Comparison of ENCODE assay signal across 19 mouse cellular contexts in genomic region chr11:113261421-113261820, GRCm38 (mm10).
DNase-seq lines count a peak whose midpoint lies in the region; ATAC-seq and TF ChIP-seq lines count a peak whose summit lies in the region.
"Had no signal": no experiment of that assay in that cellular context is flagged by ENCODE, and none has a peak within 500 bp of the region (broad histone marks: within the 10 kb centered on the region; RNA-seq: fewer than 3 reads in every experiment).

No protein-coding gene starts in this region.

- no peak overlapping the region for H3K4me3 ChIP-seq in intestine, embryonic 15.5 days (replicated peaks)
- H3K4me3 ChIP-seq in intestine, postnatal 0 days (ENCODE audit: low read depth, low read length): no peak overlapping the region
- no peak overlapping the region for H3K4me3 ChIP-seq in intestine, embryonic 16.5 days (ENCODE audit: low read length)
- no peak overlapping the region for H3K4me3 ChIP-seq in stomach, embryonic 16.5 days (replicated peaks; ENCODE audit: low read length)
- H3K4me3 ChIP-seq: kidney, embryonic 15.5 days; liver, embryonic 15.5 days; megakaryocyte, embryonic 14.5 days; midbrain, embryonic 15.5 days had no signal

- peak overlapping the region; percentile 10; the same call in 1 of the 2 replicates for H3K27ac ChIP-seq in intestine, embryonic 15.5 days
- no peak overlapping the region for H3K27ac ChIP-seq in intestine, postnatal 0 days (ENCODE audit: low read depth, low read length)
- H3K27ac ChIP-seq in intestine, embryonic 16.5 days (ENCODE audit: low read length): 0 out of 2 replicates have a peak overlapping the region, but pooled peaks have one; percentile 16
- peak overlapping the region; percentile 76 for H3K27ac ChIP-seq in stomach, embryonic 16.5 days (ENCODE audit: low read length)
- H3K27ac ChIP-seq: kidney, embryonic 15.5 days; liver, embryonic 15.5 days; midbrain, embryonic 15.5 days had no signal

- peak; percentile 46 to 59 for DNase-seq in cerebellum, postnatal 14 days
- DNase-seq in cerebellum, adult 9-11 months: no peak
- no peak for DNase-seq in frontal cortex, adult 2 months (ENCODE audit: extremely low spot score in 1 of 2, low spot score in 1 of 2)
- DNase-seq in frontal cortex, postnatal 14 days (ENCODE audit: low spot score in 2 of 2): no peak
- DNase-seq: adrenal gland, adult 2 months; gastrocnemius, postnatal 14 days; heart, postnatal 10 days; lung, postnatal 10 days; right cerebral cortex, adult 18-20 months; thymus, postnatal 25 days had no signal

- no peak for ATAC-seq in intestine, embryonic 15.5 days
- no peak for ATAC-seq in intestine, postnatal 0 days
- no peak for ATAC-seq in intestine, embryonic 16.5 days
- no peak for ATAC-seq in stomach, embryonic 16.5 days (ENCODE audit: insufficient read depth, low FRiP score)
- ATAC-seq: midbrain, embryonic 15.5 days had no signal

- TF ChIP-seq CTCF in intestine, postnatal 0 days (IDR thresholded peaks at IDR 0.05; ENCODE audit: low read depth): no peak

- no peaks in the 10 kb centered on the region for H3K9me3 ChIP-seq in intestine, embryonic 15.5 days
- no peaks in the 10 kb centered on the region for H3K9me3 ChIP-seq in intestine, postnatal 0 days (ENCODE audit: control insufficient read depth)
- no peaks in the 10 kb centered on the region for H3K9me3 ChIP-seq in intestine, embryonic 16.5 days (ENCODE audit: control insufficient read depth, low read length)
- H3K9me3 ChIP-seq in stomach, embryonic 16.5 days (replicated peaks; ENCODE audit: control insufficient read depth, low read length): no peaks in the 10 kb centered on the region
- H3K9me3 ChIP-seq: kidney, embryonic 15.5 days; liver, embryonic 15.5 days; midbrain, embryonic 15.5 days had no signal

- H3K4me2 ChIP-seq in intestine, embryonic 15.5 days (replicated peaks): no peak overlapping the region
- no peak overlapping the region for H3K4me2 ChIP-seq in intestine, postnatal 0 days (replicated peaks; ENCODE audit: low read depth)
- H3K4me2 ChIP-seq in intestine, embryonic 16.5 days (ENCODE audit: low read depth, low read length): no peak overlapping the region
- no peak overlapping the region for H3K4me2 ChIP-seq in stomach, embryonic 16.5 days (ENCODE audit: low read depth, low read length)
- H3K4me2 ChIP-seq: kidney, embryonic 15.5 days; liver, embryonic 15.5 days; midbrain, embryonic 15.5 days had no signal

- H3K4me1 ChIP-seq in intestine, embryonic 15.5 days (replicated peaks): peaks cover 11% of the 10 kb centered on the region; the same call in 1 of the 2 replicates
- peaks cover 7% of the 10 kb centered on the region for H3K4me1 ChIP-seq in intestine, postnatal 0 days (replicated peaks; ENCODE audit: control insufficient read depth, insufficient read depth, low read length)
- H3K4me1 ChIP-seq in intestine, embryonic 16.5 days (ENCODE audit: control insufficient read depth, insufficient read depth, low read length): peaks cover 15% of the 10 kb centered on the region
- H3K4me1 ChIP-seq in stomach, embryonic 16.5 days (ENCODE audit: control insufficient read depth, insufficient read depth, low read length): peaks cover 14% of the 10 kb centered on the region; the same call in 1 of the 2 replicates
- H3K4me1 ChIP-seq: liver, embryonic 15.5 days; megakaryocyte, embryonic 14.5 days had no signal

- no peaks in the 10 kb centered on the region for H3K36me3 ChIP-seq in intestine, embryonic 15.5 days
- no peaks in the 10 kb centered on the region for H3K36me3 ChIP-seq in intestine, postnatal 0 days (ENCODE audit: control insufficient read depth, insufficient read depth)
- no peaks in the 10 kb centered on the region for H3K36me3 ChIP-seq in intestine, embryonic 16.5 days (ENCODE audit: control insufficient read depth, insufficient read depth, low read length)
- no peaks in the 10 kb centered on the region for H3K36me3 ChIP-seq in stomach, embryonic 16.5 days (ENCODE audit: control insufficient read depth, insufficient read depth, low read length)
- H3K36me3 ChIP-seq: kidney, embryonic 15.5 days; liver, embryonic 15.5 days; midbrain, embryonic 15.5 days had no signal

- WGBS in intestine, embryonic 15.5 days: 78% methylated on average over 4 of the region's 4 CpGs
- 69% methylated on average over 4 of the region's 4 CpGs for WGBS in intestine, postnatal 0 days
- 69% methylated on average over 4 of the region's 4 CpGs for WGBS in intestine, embryonic 16.5 days
- WGBS in stomach, embryonic 16.5 days: 67% methylated on average over 4 of the region's 4 CpGs

- H3K27me3 ChIP-seq in intestine, embryonic 15.5 days (replicated peaks): no peaks in the 10 kb centered on the region
- no peaks in the 10 kb centered on the region for H3K27me3 ChIP-seq in intestine, postnatal 0 days (replicated peaks; ENCODE audit: control insufficient read depth, insufficient read depth, low read length)
- H3K27me3 ChIP-seq in intestine, embryonic 16.5 days (replicated peaks; ENCODE audit: control insufficient read depth, insufficient read depth, low read length): no peaks in the 10 kb centered on the region
- H3K27me3 ChIP-seq in stomach, embryonic 16.5 days (ENCODE audit: control insufficient read depth, insufficient read depth, low read length): no peaks in the 10 kb centered on the region
- H3K27me3 ChIP-seq: CH12.LX; kidney, embryonic 15.5 days; liver, embryonic 15.5 days; megakaryocyte, embryonic 14.5 days had no signal

- no peak overlapping the region for H3K9ac ChIP-seq in intestine, embryonic 15.5 days
- no peak overlapping the region for H3K9ac ChIP-seq in intestine, postnatal 0 days (ENCODE audit: low read depth, low read length)
- no peak overlapping the region for H3K9ac ChIP-seq in intestine, embryonic 16.5 days (ENCODE audit: low read depth, low read length)
- 0 out of 2 replicates have a peak overlapping the region, but pooled peaks have one; percentile 14 for H3K9ac ChIP-seq in stomach, embryonic 16.5 days (ENCODE audit: low read length)
- H3K9ac ChIP-seq: kidney, embryonic 15.5 days; liver, embryonic 15.5 days; midbrain, embryonic 15.5 days had no signal

Comparison
In these comparisons a context has a peak if more than half of its experiments do, and no peak if none do; other contexts are left out.
1. DNase-seq: peak in cerebellum, postnatal 14 days (2 of 2); none in cerebellum, adult 9-11 months (single experiment), frontal cortex, adult 2 months (0 of 2) and frontal cortex, postnatal 14 days (0 of 2).